Mouse (Mus musculus) spleen, adult 18-20 months (tissue): ENCODE data around the gene Serf2.
A peak's percentile ranks its signal among the peaks of the same experiment; 100 is the strongest.
"Not testable (repeated sequence)": the region's sequence is repeated elsewhere in the genome, so short reads cannot be mapped to it uniquely, and the experiment has no call there.

Experiments used
- DNase-seq, 2 experiments: peaks; one replicate each; pipeline ENCODE4 v3.0.0; 2022; ENCODE audit warnings: mixed read lengths in 2 of 2

Gene Serf2

DNA sequence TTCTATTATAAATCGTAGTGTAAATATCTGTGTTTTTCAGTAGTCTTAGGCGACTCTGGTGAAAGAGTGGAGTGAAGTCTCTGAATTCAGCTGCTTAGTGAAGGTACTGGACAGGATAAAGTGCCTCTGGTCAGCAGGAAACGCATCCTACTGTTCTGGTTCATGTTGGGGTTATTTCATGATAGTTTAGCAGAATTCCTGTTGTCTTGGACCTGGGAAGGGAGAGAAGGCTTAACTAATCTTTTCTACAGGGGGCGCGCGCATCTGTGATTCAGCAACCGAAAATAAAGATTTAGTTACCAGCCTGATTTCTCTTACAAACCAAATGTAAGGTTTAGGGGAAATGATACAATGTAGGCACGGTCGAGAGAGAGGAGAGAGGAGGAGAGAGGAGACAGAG is 859 bp upstream of the Serf2 start:
- DNase-seq = peak in 1 of 2 experiments; percentile 54

- DNase-seq = no peak
Measured at GRCm38 (mm10) chr2:121449545-121450011, 583 bp downstream of the Serf2 start.

- DNase-seq = peak in 1 of 2 experiments; percentile 25
Measured at GRCm38 (mm10) chr2:121450093-121450492, 1.1 kb downstream of the Serf2 start.

GRCm38 (mm10) chr2:121452361-121452760 is 3.4 kb downstream of the Serf2 start:
- DNase-seq = no peak

GRCm38 (mm10) chr2:121452990-121453389 is 4.0 kb downstream of the Serf2 start, which contains the start of gene Hypk:
TSS of gene Hypk (plus strand) at chr2:121453290.
- DNase-seq = no peak

DNA sequence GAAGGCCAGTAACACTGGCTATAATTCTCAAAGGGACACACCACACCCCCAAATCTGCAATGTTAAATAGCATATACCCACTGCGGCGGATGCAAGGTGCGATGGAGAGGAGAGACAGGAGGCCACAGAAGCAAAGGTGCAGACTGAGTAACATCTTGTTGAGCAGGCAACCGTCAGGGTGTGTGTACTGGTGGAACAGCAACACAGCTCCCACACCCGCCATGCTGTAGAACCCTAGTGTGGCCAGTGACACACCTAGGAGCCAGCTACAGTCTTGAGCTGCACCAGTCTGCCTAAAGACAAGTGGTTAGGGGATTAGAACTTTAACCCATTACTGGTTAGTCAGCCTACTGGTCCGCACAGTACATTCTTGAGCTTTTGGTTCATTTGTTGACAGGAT is 4.9 kb downstream of the Serf2 start:
- DNase-seq = no peak

DNA sequence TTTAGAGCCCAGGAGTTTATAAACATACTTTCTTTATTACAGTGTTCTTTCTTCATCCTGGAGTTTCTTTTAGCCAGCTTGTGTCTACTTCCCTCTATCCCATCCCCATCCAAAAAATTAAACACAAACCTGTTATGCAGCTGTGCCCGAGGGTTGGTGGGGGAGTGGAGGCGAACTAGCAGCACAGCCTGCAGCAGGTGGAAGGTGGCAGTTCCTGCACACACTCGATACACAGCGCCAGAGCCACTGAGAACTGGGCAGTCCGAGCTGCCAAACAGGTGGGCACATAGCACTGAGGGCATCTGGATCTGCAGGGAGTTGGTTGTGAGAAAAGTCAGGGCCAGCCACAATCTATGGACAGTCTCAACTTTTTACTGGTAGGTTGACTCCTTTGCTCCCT is 6.5 kb downstream of the Serf2 start:
- DNase-seq = no peak

DNA sequence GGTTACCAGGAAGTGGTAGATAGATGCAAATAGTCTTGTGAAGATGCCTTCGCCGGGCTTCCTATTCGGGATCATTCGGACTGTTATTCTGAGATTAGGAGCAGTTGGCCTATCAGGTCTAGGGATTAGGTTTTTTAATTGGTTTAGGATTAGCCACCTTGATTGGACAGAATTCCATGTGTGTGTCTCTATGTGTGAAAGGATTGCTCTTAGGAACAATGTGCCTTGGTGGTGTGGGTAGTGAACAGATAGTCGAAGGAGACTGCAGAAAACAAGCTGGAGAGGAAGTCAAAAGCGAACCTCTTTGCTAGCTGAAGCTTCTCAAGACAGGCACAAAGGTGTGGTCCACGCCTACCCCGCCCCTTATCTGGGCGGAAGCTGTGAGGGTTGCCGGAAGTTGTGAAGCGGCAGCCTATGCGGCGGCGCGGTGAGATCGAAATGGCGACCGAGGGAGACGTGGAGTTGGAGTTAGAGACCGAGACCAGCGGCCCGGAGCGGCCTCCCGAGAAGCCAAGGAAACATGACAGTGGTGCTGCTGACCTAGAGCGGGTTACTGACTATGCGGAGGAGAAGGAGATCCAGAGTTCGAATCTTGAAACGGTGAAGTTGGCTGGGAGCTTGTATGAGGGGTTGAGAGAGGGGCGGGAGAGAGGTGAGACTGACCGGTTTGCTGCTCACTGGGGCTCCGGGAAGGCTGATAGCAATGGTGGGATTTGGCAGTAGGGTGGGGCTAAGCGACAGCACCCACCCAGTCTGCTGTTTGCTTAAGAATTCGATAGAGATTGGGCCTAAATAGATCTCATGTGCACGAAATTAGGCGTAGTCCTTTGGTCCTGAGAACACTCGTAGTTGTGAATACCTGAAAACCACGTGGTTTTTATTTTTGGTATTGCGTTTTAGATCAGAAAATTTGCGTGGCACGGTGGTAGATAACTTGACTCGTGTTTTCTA is 8.0 kb downstream of the Serf2 start, which contains the start of gene Serinc4:
Serinc4 (minus strand) TSS at position 90 of the 951 bp plus-strand sequence.
- DNase-seq = peak; percentile 78 to 83

- no peak for DNase-seq
Measured at GRCm38 (mm10) chr2:121460071-121460470, 11.1 kb downstream of the Serf2 start.

GRCm38 (mm10) chr2:121468982-121469381 is 20.0 kb downstream of the Serf2 start:
- not testable (repeated sequence) for DNase-seq

DNA sequence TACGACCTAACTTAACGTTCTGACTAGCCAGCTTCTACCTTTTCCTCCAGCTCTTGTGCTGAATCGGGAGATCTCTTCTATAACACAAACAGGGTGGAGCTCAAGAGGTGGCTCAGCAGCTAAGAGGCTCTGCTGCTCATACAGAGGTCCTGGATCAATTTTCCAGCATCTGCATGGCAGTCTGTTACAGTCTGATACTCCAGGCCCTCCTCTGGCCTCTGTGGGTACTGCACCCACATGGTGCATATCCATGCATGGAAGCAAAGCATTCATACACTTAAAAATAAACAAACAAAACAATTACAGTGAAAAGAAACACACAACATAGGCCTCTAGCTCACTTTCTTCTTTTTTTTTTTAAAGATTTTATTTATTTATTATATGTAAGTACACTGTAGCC is 23.8 kb downstream of the Serf2 start:
- DNase-seq = not testable (repeated sequence)

- DNase-seq = peak; percentile 60 to 65
Measured at GRCm38 (mm10) chr2:121473301-121474179, 24.5 kb downstream of the Serf2 start, which contains the start of gene Mfap1b. TSS of gene Mfap1b (minus strand) at chr2:121474067.

DNA sequence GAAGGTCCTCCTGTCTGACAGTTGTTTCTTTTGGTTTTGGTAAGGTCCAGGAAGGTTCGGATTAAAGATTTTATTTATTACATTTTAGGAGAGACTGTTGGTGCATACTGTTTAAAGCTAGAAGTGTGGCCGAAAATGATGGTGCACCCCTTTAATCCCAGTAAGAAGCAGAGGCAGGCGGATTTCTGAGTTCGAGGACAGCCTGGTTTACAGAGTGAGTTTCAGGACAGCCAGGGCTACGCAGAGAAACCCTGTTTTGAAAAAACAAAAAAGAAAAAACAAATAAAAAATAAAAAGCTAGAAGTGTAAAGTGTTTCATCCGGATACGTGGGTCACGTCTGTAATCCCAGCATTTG is 25.2 kb downstream of the Serf2 start:
- no peak for DNase-seq

DNA sequence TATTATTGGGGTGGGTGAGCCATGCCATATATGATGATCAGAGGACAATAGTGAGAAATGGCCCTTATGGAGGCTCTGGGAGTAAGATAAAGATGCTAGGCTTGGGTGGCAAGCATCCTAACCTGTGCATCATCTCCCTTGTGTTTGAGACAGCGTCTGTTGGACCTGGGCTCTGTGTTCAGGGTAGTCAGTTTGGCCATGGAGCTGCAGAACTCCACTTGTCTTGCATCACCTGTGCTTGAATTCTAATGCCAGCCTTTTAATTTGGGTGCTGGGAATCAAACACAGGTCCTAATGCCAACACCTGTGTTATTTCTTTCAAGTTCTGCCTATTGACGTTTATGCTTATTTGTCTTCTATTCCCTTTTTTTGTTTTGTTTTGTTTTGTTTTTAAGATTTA is 26.3 kb downstream of the Serf2 start:
- not testable (repeated sequence) for DNase-seq

DNA sequence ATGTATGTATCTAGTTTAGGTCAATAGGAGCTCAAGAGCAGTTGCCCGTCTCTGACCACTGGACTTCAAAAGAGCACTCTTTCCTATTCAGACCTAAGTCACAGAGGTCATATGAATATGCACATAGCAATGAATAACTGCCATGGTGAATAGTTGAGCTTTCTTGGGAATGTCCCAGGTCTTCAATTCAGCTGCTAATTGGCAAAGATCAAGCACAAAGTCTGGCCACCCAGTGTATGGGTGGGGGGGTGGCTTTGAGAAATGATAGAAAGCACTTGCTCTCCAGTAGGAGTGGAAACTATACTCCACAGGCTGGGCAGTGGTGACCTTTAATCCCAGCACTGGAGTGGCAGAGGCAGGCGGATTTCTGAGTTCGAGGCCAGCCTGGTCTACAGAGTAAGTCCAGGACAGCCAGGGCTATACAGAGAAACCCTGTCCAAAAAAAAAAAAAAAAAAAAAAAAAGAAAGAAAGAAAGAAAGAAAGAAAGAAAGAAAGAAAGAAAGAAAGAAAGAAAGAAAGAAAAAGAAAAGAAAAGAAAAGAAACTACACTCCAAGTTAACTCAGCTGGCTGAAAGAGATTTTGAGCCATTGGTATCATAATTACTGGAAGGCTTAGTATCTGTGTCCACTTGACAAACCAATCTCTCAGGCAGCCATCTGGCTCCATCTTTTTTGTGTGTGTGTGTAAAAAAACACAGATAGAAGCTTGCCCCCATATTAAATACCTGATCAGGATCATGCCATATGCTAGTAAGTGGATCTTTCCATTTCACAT is 28.7 kb downstream of the Serf2 start:
- DNase-seq = no peak

DNA sequence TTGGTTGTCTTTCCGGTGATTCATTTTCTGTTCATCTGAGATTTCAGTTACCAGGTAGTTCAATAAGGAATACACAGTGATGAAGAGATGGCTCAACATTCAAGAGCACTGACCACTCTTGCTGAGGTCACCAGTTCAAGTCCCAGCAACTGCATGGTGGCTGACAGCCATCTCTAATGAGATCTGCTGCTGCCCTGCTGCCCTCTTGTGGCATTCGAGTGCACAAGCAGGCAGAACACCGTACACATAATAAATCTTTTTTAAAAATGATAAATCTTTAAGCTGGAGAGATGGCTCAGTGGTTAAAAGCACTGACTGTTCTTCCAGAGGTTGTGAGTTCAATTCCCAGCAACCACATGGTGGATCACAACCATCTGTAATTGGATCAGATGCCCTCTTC is 31.5 kb downstream of the Serf2 start:
- DNase-seq = peak in 1 of 2 experiments; percentile 44

DNA sequence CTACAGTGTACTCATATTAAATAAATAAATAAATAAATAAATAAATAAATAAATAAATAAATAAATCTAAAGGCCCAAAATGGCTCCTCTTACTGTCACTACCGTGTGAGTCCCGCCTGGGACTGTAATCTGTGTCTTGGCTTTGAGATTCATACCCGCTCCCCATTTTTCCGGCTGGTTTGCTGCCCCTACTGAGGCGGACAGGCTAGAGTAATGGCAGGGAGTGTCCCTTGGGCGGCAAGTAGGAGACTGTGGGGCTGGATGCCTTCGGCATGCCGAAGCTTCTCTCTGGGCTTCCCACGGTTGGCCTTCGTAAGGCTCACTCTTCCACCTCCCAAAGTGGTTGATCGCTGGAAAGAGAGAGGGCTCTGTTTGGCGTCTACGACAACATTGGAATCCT is 31.9 kb downstream of the Serf2 start:
- not testable (repeated sequence) for DNase-seq

- DNase-seq = no peak
Measured at GRCm38 (mm10) chr2:121483576-121483975, 34.6 kb downstream of the Serf2 start.

DNA sequence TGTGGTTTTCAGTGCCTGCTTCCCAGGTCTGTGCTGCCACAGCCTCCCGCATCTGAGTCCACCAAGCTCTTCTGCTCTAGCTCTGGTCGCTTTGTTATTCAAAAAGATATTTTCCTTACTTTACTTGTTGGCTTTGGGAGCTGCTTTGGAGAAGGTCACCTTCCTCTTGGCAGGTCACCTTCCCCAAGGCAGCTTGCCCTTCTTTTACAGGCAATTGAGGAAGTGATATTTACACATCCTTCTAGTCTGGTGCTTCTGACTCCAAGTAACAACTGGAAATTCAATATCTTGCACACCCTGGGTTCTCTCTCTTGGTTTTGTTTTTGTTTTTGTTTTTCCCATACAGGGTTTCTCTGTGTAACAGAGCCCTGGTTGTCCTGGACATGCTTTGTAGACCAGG is 35.4 kb downstream of the Serf2 start:
- DNase-seq = not testable (repeated sequence)

- DNase-seq = not testable (repeated sequence)
Measured at GRCm38 (mm10) chr2:121501550-121501949, 52.6 kb downstream of the Serf2 start.

DNA sequence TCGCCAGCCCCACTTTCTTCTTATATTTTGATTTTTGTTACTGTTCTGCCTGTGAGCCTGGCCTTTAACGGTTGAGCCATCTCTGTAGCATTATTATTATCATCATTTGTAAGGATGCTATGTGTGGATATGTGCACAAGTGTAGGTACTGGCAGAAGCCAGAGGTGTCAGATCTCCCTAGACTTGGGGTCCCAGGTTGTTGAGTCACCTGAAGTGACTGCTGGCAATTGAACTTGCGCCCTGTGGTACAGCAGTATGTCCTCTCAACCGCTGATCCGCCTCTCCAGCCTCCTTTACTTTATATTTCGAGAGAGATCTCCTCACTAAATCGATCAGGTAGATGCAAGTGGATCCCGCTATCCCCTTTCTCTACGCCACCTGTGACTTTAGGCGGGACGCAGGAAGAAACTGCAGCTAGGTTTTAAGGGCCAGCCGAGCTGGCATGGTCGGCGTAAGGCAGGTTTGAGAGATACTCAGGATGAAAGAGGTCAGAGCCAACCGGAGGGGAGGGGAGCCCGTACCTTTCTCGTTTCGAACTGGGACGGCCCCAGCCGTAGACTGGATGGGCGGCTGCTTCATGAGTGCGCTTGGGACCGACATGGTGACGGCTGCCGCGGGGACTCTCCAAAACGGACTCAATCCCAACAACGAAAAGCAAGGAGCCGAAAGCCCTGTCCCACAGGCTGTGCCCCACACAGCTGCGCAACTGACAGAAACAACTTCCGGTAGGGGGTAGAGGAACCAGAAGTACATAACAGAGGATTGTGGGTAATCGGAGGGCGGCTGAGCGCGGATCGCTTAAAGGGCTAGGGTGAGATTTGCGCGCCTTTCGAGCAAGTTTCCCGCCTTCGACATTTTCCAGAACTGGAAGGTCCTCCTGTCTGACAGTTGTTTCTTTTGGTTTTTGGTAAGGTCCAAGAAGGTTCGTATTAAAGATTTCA is 57.2 kb downstream of the Serf2 start, which contains the start of the genes Mfap1a and Wdr76:
Mfap1a (minus strand) TSS at position 724 of the 941 bp plus-strand sequence.
Wdr76 (plus strand) TSS at position 782 of the 941 bp plus-strand sequence.
- peak; percentile 65 to 71 for DNase-seq
